Mouse (Mus musculus): ENCODE results near the gene Gm7361. TPM values are rescaled to one million over a fixed set of nuclear protein-coding genes. Genes with fewer than 3 reads are reported as not detected.

The Gm7361 gene
- not detected in 2 replicates for total RNA-seq (2023)

DNA sequence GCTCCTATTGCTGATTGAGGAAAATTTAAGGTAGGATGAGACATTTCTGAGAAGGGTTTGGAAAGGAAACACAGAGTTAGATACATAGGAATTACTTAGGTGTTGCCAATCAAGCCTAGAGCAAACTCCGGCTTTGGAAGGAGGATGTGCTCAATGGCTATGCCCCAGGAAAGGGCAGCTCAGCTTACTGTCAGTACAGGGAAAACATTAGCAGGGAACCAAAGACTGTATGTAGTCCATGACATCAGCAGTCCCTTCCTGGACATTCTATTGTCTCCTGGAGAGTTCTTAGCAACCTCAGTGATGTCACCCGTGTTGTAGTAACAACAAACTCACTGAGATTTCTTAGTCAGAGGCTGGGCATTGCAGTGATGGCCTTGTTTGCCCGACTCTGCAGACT is at the start of gene Gm7361:
Gene Gm7361, plus strand, starts transcription at position 301 of the 400 bp plus-strand sequence.

Other genes with a start within 250 kb of the Gm7361 start
- gene Gm5862, start 234.8 kb upstream of the Gm7361 start, total RNA-seq (2023), result not detected in 2 replicates
- not detected in 2 replicates for gene Speer4a, start 218.1 kb upstream of the Gm7361 start, total RNA-seq (2023)
- not detected in 2 replicates for gene Gm7347, start 199.1 kb upstream of the Gm7361 start, total RNA-seq (2023)
- gene Gm10471, start 168.4 kb upstream of the Gm7361 start, total RNA-seq (2023), result not detected in 2 replicates
- not detected in 2 replicates for gene 5031410I06Rik, start 152.3 kb upstream of the Gm7361 start, total RNA-seq (2023)
- not detected in 2 replicates for gene Gm10220, start 136.3 kb upstream of the Gm7361 start, total RNA-seq (2023)

Measured in neutrophil, adult 65 days (primary cell).